Mouse (Mus musculus) left cerebral cortex, postnatal 10 days (tissue): ENCODE measurements at regions not wholly inside any gene's neighbourhood (a gene's known extent, or its start where the extent isn't known, plus 50 kb on each side); places are given as distances from the start of the nearest gene placed in this dataset.

Experiments
- DNase-seq, 2 experiments: peaks; one replicate each; pipeline ENCODE4 v3.0.0; 2021 to 2022; ENCODE audit warnings: low spot score in 2 of 2, mixed read lengths in 1 of 2; ENCODE audit errors: extremely low spot score in 1 of 2
- intact Hi-C: fragments of 180-260 bp; cut with DNase I; formaldehyde crosslinking; loops from one replicate; pipeline ENCODE4 v1.15.1; 2025

GRCm38 (mm10) chr5:4620513-4621210 is 137.2 kb downstream of the Fzd1 start:
- intact Hi-C loops, result no loop called here
- no peak for DNase-seq

GRCm38 (mm10) chr5:4615233-4615632 is 142.6 kb downstream of the Fzd1 start:
- DNase-seq, result no peak
- intact Hi-C loops, result no loop called here

DNA sequence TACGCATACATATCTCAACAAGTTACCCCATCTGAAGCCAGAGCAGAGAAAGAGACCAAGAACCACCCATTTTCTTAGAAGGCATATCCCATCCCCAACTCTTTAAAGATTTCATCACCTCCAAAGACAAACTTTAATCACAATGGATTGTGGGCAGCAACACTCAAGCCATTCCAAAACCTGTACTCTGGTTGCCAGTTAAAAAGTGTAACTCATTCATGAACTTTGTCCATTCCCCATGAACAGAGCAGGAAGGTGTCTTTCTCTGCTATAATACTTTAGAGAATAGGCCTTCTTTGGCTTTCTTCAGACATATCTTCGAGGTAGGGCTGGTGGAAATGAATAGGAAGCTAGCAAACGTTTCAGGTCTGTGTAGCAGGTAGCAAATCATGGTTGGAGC is 160.4 kb downstream of the Fzd1 start:
- intact Hi-C loops, result no loop called here
- DNase-seq, result no peak

- intact Hi-C loops, result no loop called here
- DNase-seq, result no peak
Measured at GRCm38 (mm10) chr5:4595010-4595409, 162.8 kb downstream of the Fzd1 start.

GRCm38 (mm10) chr5:4594562-4594961 is 163.3 kb downstream of the Fzd1 start:
- no peak for DNase-seq
- intact Hi-C loops, result no loop called here

GRCm38 (mm10) chr5:4593638-4594381 is 164.0 kb downstream of the Fzd1 start:
- intact Hi-C loops, result no loop called here
- DNase-seq, result no peak

DNA sequence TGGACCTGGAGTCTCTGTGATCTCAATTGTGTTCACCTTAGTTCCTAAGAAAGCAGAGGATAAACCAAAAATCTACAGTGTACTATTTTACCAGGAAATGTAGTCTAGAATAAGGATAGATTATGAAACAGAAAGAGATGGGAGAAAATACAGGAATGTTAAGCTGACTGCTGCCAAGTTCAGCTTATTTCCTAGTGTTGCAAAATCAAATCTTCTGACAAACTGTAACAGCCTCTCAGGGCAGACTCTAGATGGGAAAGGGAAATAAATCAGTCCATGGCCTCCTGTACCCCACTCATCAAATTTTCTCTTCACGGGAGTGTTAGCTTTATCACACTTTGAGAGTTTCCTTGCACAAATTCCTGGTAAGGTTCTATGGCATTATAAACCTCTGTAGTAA is 166.1 kb downstream of the Fzd1 start:
- no peak for DNase-seq
- intact Hi-C loops, result no loop called here

DNA sequence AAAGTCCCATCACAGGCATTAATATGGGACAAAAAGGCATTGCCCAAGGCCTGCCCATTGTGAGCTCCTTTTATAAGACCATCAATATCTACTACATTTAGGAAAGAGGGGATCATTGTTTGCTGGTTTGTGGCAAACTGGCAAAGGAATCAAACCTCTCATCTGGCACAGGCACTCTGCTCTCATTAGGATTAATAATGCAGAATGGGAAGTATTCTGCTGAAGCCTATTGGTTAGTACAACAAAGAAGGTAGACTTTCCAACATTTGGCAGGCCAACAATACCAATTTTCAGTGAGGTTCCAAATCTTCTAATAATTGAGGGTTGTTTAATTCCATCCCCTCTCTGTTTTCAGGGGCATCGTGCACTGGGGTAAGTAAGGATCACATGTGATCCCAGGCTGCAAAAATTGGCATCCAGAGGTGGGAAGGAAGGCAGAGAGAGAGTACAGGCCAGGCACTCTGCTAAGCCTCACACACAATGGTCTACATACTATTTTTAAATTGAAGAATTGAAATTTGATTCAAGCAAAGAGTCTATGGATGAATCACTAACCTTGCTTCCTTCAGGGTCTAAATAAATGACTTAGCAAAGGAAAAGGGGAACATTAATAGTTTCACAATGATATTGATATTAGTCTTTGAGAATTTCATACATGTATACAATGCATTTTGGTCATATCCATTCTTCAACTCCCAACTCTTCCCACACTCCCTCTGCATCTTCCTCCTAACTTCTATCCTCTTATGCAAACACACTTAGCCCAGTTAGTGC is 174.9 kb downstream of the Fzd1 start:
- intact Hi-C loops, result no loop called here
- no peak for DNase-seq

DNA sequence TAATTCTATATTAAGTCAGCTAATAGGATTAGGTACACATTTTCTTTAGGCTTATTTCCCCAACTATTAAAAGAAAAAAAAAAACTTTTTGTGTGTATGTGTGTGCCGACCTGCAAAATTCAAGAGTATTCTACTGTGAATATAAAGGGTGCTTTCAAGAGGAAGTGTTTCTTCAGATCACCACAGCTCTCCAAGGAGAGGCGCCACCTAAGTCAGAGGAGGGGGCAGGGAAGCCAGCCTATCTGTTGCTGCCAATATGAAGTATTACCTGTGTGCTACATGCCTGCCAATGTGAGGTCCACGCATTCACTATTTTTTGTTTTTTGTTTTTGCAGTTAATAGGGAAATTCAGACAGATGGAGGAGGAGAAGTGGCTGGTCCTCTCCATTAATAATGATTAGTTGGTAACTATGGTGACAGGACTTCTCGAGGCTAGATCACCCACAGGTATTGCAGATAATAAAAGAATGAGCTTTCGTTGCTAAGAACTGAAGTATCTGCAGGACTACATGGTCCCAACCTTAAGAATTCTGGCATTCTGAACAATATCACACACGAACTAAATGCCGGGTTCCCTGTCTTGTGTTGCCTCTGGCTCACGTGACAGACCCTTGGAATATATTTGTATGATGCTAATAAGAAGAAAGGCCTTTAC is 177.5 kb downstream of the Fzd1 start:
- DNase-seq, result no peak
- intact Hi-C loops, result no loop called here

GRCm38 (mm10) chr5:4578856-4579255 is 179.0 kb downstream of the Fzd1 start:
- peak; percentile 61 to 76 for DNase-seq
- intact Hi-C loops, result no loop called here

- intact Hi-C loops, result no loop called here
Measured at GRCm38 (mm10) chr5:4577179-4577578, 180.7 kb downstream of the Fzd1 start.

DNA sequence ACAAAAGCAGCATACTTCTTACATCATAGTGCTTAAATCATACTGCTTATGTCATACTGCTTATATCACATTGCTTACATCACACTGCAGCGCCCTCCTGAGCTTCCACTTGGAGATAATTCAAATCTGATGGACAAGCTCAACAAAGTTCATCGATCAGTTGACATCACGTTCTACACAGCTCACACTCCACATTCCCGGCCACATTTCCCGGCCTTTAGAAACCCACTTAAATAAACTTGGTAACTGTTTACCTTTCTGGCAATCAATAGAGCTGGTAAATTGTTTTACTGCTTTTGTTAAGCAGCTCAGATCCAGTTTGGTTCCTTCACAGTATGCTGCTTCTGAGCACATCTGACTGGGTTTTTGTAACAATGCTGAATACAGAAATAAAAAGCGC is 194.0 kb downstream of the Fzd1 start:
- DNase-seq, result no peak
- intact Hi-C loops, result no loop called here

More at GRCm38 (mm10) chr5:4577179-4577578, 180.7 kb downstream of the Fzd1 start:
- DNase-seq, result no peak

DNA sequence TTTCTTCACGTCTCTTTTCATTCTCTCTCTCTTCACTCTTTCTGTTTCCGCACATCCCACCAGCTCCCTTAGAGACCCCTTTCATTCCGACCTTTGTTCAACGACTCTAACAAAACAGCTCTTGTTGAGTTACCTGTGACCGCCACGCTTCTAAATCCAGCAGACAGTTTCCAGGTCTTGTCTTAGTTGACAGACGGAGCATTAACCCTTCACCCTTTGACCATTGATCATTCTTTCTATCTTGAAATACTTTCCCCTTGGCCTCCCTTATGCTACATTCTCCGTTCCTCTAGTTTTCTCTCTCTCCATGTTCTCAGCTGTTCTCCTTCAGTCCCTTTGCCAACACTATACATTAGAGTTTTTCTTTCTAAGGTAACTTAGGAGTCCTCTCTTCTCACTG is 196.2 kb downstream of the Fzd1 start:
- intact Hi-C loops, result no loop called here
- DNase-seq, result no peak

- intact Hi-C loops, result no loop called here
- DNase-seq, result no peak
Measured at GRCm38 (mm10) chr5:4561139-4561470, 196.7 kb downstream of the Fzd1 start.

- DNase-seq, result no peak
- intact Hi-C loops, result no loop called here
Measured at GRCm38 (mm10) chr5:4560370-4561138, 197.3 kb downstream of the Fzd1 start.

GRCm38 (mm10) chr5:4554972-4555371 is 202.9 kb downstream of the Fzd1 start:
- DNase-seq, result no peak
- intact Hi-C loops, result no loop called here

DNA sequence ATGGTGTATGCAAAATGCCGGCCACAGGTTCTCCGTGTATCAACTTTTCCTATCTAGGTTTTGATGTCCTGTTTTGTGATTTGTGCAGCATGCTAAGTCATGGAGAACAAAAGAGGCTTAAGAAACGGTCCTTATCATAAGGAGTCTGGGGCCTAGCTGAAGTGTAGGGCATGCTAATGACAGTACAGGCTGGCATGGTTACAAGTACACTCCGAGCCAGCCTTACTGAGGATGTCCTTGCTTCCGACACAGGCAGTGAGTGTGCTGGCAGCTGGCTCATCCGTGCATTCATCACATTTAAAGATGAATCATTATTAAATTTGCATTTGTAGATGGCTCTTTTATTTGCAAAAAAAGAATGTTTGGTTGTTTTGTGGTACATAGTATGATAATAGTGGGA is 219.3 kb downstream of the Fzd1 start:
- intact Hi-C loops, result no loop called here
- peak in 1 of 2 experiments; percentile 7 for DNase-seq

DNA sequence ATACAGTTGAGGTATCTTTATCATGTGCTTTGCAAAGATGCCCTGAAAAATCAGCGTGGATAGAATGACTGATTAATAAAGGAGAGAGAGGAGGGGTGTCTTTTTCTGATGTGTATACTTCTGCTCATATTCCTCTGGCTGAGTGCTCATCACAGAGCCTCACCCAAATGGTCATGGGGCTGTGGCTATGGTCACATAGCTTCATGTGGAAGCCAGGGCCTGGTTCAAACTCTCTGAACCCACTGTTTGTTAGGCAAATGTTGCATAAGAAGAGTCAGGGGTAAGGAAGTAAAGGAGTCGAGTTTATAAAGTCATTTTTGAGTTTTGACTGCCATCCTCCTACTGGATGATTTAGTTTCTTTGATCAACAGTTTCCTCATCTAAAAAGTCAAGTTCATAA is 221.0 kb downstream of the Fzd1 start:
- no peak for DNase-seq
- intact Hi-C loops, result no loop called here

GRCm38 (mm10) chr5:4535951-4536350 is 221.9 kb downstream of the Fzd1 start:
- DNase-seq, result no peak
- intact Hi-C loops, result no loop called here
